In genomic region chr2:168970131-168970530, GRCm38 (mm10) we compare ENCODE assay signal across 21 mouse cellular contexts.
"Had no signal": no experiment of that assay in that cellular context is flagged by ENCODE, and none has a peak within 500 bp of the region (broad histone marks: within the 10 kb centered on the region; RNA-seq: fewer than 3 reads in every experiment).

No protein-coding gene starts in this region.

- H3K4me1 ChIP-seq: limb, embryonic 10.5 days; limb, embryonic 13.5 days; liver, embryonic 12.5 days; liver, embryonic 15.5 days; lung, embryonic 15.5 days; midbrain, embryonic 12.5 days; midbrain, embryonic 15.5 days; neural tube, embryonic 12.5 days; neural tube, embryonic 15.5 days had no signal

- H3K27me3 ChIP-seq: limb, embryonic 13.5 days; liver, embryonic 12.5 days; liver, embryonic 15.5 days; lung, embryonic 15.5 days; midbrain, embryonic 12.5 days; midbrain, embryonic 15.5 days; neural tube, embryonic 12.5 days; neural tube, embryonic 15.5 days had no signal

- H3K9me3 ChIP-seq: limb, embryonic 10.5 days; liver, embryonic 12.5 days; liver, embryonic 15.5 days; lung, embryonic 15.5 days had no signal

- DNase-seq: kidney, postnatal 14 days; kidney, postnatal 4 days; liver; lung, adult 18-20 months; lung, postnatal 10 days; lung, postnatal 36 days; right cerebral cortex, adult 18-20 months; right cerebral cortex, postnatal 14 days; right cerebral cortex, postnatal 4 days; thymus, adult 18-20 months; thymus, postnatal 36 days had no signal

- H3K4me3 ChIP-seq: limb, embryonic 10.5 days; limb, embryonic 13.5 days; liver, embryonic 12.5 days; liver, embryonic 15.5 days; lung, embryonic 15.5 days; midbrain, embryonic 12.5 days; midbrain, embryonic 15.5 days; neural tube, embryonic 12.5 days; neural tube, embryonic 15.5 days had no signal

- H3K4me2 ChIP-seq: limb, embryonic 13.5 days; liver, embryonic 12.5 days; liver, embryonic 15.5 days; lung, embryonic 15.5 days; midbrain, embryonic 12.5 days; midbrain, embryonic 15.5 days; neural tube, embryonic 12.5 days; neural tube, embryonic 15.5 days had no signal

- ATAC-seq: liver, embryonic 12.5 days; midbrain, embryonic 15.5 days had no signal

- H3K9ac ChIP-seq: limb, embryonic 13.5 days; liver, embryonic 12.5 days; liver, embryonic 15.5 days; lung, embryonic 15.5 days; midbrain, embryonic 12.5 days; midbrain, embryonic 15.5 days; neural tube, embryonic 12.5 days; neural tube, embryonic 15.5 days had no signal

- H3K27ac ChIP-seq: limb, embryonic 10.5 days; limb, embryonic 13.5 days; liver, embryonic 12.5 days; liver, embryonic 15.5 days; lung, embryonic 15.5 days; midbrain, embryonic 12.5 days; midbrain, embryonic 15.5 days; neural tube, embryonic 12.5 days; neural tube, embryonic 15.5 days; stomach, postnatal 0 days had no signal

- H3K36me3 ChIP-seq: limb, embryonic 10.5 days; limb, embryonic 13.5 days; liver, embryonic 12.5 days; liver, embryonic 15.5 days; lung, embryonic 15.5 days; midbrain, embryonic 12.5 days; midbrain, embryonic 15.5 days; neural tube, embryonic 12.5 days; neural tube, embryonic 15.5 days had no signal
